Mouse (Mus musculus) splenic B cell, adult 2 months (primary cell): ENCODE data around the gene Epb41l5.

Experiments used
- DNase-seq: peaks from one replicate; pipeline ENCODE4 v3.0.0-alpha.2; 2011; ENCODE audit warnings: low read depth, low spot score
- H3K27me3 ChIP-seq: 2 replicates; pipeline ENCODE4 v1.6.1; 2012; ENCODE audit warnings: mild to moderate bottlenecking, low read length, moderate library complexity, mixed read lengths; ENCODE audit not compliant: control insufficient read depth, poor library complexity, insufficient read depth, severe bottlenecking
- H3K36me3 ChIP-seq: 2 replicates; pipeline ENCODE4 v1.6.1; 2012; ENCODE audit warnings: mild to moderate bottlenecking, low read length, moderate library complexity, mixed read lengths; ENCODE audit not compliant: control insufficient read depth, poor library complexity, insufficient read depth, severe bottlenecking

Epb41l5 gene

DNA sequence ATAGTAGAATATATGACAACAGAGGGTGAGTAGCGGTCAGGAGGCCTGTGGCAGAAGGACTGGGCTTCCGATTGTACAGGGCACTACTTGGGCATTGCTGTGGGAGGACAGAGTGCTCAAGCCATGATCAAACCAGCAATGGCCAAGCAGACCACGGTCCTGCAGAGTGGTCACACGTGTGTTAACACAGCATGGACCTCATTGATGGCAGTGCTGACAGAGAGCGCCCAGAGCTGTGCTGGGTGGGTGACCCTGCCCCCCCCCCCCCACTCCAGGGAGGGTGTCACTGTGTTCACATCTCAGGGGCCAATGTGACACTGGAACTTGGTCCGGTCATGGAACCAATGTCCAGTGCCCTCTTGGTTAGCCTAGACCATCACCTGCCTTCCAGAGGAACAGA lies 116.6 kb downstream of the Epb41l5 start:
- DNase-seq, result no peak
- no peaks in the 10 kb centered on the region for H3K27me3 ChIP-seq
- H3K36me3 ChIP-seq, result no peaks in the 10 kb centered on the region; the same call in 1 of the 2 replicates

DNA sequence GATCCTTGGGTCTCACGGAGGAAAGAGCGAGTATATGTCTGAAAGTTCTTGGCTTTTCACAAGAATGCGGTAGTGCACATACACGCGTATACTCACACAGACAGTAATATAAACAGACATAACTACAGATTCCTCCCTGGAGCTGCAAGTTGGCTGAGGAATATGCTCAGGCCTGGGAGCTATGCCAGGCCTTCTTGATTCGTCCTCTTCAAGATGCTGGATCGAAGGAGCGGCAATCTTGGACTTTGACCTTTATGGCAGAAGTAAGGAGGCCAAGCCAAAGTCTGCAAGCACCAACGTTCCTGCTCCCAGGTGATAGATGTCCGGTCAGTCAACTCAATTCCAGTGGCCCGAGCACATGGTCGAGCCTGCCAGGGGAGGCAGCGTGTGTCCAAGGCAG lies 117.9 kb downstream of the Epb41l5 start:
- no peaks in the 10 kb centered on the region; the same call in 1 of the 2 replicates for H3K36me3 ChIP-seq
- H3K27me3 ChIP-seq, result no peaks in the 10 kb centered on the region
- no peak for DNase-seq

DNA sequence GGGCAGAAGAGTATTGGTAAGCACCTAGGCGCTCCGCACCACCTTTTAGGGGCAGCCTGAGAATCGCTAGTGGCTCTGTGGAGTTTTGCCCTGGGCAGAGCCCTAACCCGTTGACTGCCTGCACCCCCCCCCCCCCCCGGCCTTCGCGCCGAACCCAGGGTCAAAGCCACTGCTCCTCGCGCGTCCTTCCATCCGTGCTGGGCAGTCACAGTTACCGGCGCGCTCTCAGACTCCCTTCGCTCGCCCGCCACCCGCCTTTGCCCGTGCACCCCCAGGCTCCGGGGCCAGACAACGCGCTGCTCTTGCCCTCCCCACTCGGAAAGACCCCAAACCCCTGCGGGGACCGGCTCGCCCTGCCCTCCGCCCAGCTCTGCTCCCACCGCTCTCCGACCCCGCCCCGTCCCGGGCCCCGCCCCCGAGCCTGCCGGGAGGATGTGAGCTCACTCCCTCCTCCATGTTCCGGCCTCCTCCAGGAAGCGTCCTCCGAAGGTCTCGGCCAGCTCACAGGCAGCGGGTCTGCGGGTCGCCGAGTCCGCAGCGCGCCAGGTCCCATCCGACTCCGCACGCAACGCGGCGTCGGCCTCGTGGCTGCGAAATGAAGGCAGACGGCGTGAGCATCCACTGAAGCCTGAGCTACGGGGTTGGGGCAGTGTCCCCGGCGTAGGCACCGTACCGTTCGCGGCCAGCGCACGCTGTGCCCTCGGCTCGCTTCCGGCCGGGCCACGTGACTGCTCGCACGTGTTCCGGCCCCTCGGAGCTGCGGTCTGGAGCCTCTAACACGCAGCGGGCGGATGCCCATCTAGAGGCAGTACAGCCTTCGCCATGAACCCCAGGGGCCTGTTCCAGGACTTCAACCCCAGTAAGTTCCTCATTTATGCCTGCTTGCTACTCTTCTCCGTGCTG lies 122.9 kb downstream of the Epb41l5 start, which contains the start of gene Tmem185b:
TSS of gene Tmem185b (plus strand) at position 472 of the 903 bp plus-strand sequence.
- Histone ChIP-seq H3K27me3 (no peaks in the 10 kb centered on the region), H3K36me3 (no peaks in the 10 kb centered on the region; the same call in 1 of the 2 replicates)
- DNase-seq, result peak; percentile 89

DNA sequence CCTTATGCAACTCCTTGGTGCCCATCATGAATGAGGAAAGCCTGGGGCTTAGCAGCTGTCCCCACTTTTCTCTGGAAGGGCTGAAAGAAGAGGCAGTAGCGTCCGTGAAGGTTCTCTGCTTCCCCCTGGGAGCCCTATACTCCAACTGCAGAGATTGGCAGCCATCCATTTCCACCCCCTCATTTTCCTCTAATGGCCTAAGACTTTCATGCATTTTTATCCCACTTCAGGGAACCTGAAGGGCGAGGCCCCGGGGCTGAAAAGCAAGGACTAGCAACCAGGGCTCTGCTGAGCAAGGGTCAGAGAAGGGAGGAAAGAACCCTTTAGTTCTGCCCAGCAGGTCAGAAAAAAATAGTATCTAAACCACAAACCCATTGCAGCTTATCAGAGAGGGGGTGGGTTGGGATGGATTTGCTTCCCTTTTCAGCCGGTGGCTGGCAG lies 123.8 kb downstream of the Epb41l5 start:
- Histone ChIP-seq H3K27me3 (no peaks in the 10 kb centered on the region), H3K36me3 (no peaks in the 10 kb centered on the region; the same call in 1 of the 2 replicates)
- DNase-seq, result no peak

DNA sequence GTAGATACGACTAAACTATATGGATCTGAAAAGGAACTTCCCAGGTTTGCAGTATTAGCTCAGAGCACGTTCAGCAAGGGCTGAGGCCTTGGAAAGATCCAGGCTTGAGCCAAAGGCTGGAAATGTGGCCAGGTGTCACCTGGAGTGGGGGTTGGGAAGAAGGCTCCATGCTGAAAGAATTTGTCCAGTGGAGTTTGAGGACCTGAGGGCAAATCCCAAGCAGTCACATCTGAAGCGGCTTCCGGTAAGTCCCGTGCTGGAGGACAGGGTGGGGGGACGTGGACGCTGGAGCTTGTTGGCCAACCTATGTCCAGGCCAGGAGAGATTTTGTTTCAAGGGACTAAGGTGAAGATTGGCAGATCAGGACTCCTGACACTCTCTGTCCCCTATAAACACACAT lies 125.0 kb downstream of the Epb41l5 start:
- DNase-seq, result no peak
- Histone ChIP-seq H3K36me3 (no peaks in the 10 kb centered on the region; the same call in 1 of the 2 replicates), H3K27me3 (no peaks in the 10 kb centered on the region)

DNA sequence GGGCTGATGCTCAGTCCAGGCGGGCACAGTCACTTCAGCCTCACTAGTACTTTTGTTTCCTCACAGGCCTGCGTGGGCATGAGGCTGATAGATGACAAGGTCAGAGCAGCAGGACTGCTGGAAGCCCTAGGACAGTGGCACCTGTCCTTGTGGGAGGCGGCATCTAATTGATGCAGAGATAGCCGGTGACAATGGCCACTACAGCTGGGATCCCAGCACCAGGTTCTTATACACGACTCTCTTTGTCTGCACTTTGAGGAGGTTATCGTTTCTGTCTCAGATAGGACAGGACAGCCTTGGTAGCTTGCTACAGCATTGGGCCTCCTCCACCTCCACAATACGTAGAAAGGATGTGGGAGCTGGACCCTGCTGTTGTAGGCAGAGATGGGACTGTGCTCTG lies 125.4 kb downstream of the Epb41l5 start:
- DNase-seq, result no peak
- no peaks in the 10 kb centered on the region for H3K27me3 ChIP-seq
- H3K36me3 ChIP-seq, result no peaks in the 10 kb centered on the region; the same call in 1 of the 2 replicates

GRCm38 (mm10) chr1:119522726-119523125 lies 126.1 kb downstream of the Epb41l5 start:
- no peaks in the 10 kb centered on the region for H3K27me3 ChIP-seq
- no peak for DNase-seq
- no peaks in the 10 kb centered on the region; the same call in 1 of the 2 replicates for H3K36me3 ChIP-seq

GRCm38 (mm10) chr1:119521681-119522080 lies 127.1 kb downstream of the Epb41l5 start:
- no peak for DNase-seq
- Histone ChIP-seq H3K27me3 (no peaks in the 10 kb centered on the region), H3K36me3 (no peaks in the 10 kb centered on the region)

- DNase-seq, result no peak
- no peaks in the 10 kb centered on the region for H3K36me3 ChIP-seq
- H3K27me3 ChIP-seq, result no peaks in the 10 kb centered on the region
Measured at GRCm38 (mm10) chr1:119521029-119521428, 127.8 kb downstream of the Epb41l5 start.

DNA sequence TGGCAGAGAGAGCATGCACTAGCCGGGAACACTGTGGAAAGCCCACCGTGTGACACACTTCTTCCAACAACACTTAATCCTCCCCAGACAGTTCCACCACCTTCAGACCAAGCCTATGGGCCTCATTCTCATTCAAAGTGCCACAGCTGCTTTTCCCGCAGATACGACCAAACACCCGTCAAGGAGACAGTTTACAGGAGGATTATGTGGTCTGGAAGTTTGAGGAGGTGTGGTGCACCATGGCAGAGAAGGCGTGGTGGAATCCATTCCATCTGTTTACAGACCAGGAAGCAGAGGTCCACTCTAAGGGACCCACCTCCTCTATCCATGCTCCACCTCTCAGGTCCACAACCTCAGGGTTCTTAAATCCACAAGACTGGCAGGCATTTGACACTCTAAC lies 129.5 kb downstream of the Epb41l5 start:
- no peak for DNase-seq
- no peaks in the 10 kb centered on the region for H3K36me3 ChIP-seq
- H3K27me3 ChIP-seq, result no peaks in the 10 kb centered on the region

DNA sequence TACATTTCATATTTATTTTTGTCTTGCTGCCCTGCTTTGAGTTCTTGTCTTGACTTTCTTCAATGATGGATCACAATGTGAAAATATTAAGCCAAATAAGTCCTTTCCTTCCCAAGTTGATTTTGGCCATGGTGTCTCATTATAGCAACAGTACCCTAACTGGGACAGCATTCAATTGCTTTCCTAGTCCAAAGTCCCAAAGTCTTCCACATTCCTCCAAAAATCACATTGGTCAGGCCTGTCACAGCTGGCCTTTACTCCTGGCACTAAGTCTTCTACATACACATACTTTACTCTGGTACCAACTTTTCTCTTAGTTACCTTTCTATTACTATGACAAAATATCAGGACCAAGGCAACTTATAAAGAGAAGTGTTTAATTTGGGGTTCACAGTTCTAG lies 130.0 kb downstream of the Epb41l5 start:
- H3K27me3 ChIP-seq, result no peaks in the 10 kb centered on the region
- DNase-seq, result no peak
- H3K36me3 ChIP-seq, result no peaks in the 10 kb centered on the region

DNA sequence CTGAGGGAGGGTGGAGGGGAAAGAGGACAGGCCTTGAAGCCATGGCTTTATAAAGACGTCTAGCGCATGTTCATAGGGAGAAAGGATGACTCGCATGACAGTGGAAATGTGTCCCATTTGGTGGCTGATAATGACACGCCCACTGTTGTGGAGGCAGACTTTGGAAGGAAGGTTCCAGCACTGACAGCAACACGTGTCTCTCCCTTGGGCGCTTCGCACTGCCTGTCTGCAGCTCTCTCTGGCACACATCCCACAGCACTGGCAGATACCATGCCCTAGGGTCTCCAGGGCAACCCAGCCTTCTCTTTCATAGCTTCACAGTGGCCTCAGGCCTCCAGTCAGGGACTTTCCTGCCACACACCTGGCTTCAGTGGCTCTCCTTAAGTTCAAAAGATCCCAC lies 130.7 kb downstream of the Epb41l5 start:
- Histone ChIP-seq H3K27me3 (no peaks in the 10 kb centered on the region), H3K36me3 (no peaks in the 10 kb centered on the region)
- DNase-seq, result no peak

DNA sequence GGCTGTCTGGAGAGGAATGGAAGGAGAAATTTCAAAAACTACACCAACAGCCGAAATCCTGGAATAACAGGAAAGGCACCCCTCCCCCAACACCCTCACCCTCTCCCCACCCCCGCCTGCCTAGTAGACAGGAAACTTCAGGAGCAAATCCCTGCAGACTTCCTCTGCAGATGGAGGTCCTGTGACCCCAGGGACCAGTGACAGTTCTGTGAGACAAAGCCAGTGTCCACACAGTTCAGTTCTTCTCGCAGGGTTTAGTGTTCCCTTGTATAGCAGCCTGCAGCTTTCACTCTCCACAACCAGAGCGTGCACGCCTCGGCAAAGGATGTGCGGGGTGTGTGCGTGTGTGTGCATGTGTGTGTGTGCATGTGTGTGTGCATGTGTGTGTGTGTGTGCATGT lies 137.9 kb downstream of the Epb41l5 start:
- DNase-seq, result no peak
- no peaks in the 10 kb centered on the region for H3K27me3 ChIP-seq
- H3K36me3 ChIP-seq, result no peaks in the 10 kb centered on the region

GRCm38 (mm10) chr1:119510409-119510808 lies 138.4 kb downstream of the Epb41l5 start:
- no peaks in the 10 kb centered on the region for H3K27me3 ChIP-seq
- DNase-seq, result no peak
- no peaks in the 10 kb centered on the region for H3K36me3 ChIP-seq

GRCm38 (mm10) chr1:119509474-119509873 lies 139.3 kb downstream of the Epb41l5 start:
- DNase-seq, result no peak
- Histone ChIP-seq H3K36me3 (no peaks in the 10 kb centered on the region), H3K27me3 (no peaks in the 10 kb centered on the region)
